Mouse (Mus musculus) C2C12 (cell line): ENCODE measurements around the gene Dusp21. TPM values are rescaled to one million over a fixed set of nuclear protein-coding genes. Genes with fewer than 3 reads are reported as not detected.

ENCODE experiments used
- H3K27me3 ChIP-seq: one replicate; pipeline ENCODE4 v1.6.1; 2011; ENCODE audit not compliant: control insufficient read depth, insufficient read depth, insufficient read length
- H3K36me3 ChIP-seq: one replicate; pipeline ENCODE4 v1.6.1; 2011; ENCODE audit not compliant: control insufficient read depth, insufficient read depth
- H3K4me3 ChIP-seq: one replicate; pipeline ENCODE4 v1.5.1; 2011; ENCODE audit warnings: mild to moderate bottlenecking, control low read depth; ENCODE audit not compliant: poor library complexity, insufficient read depth, severe bottlenecking
- H3K79me2 ChIP-seq: one replicate; pipeline ENCODE4 v1.6.1; 2011; ENCODE audit not compliant: control insufficient read depth, insufficient read depth
- H3K79me3 ChIP-seq: one replicate; pipeline ENCODE4 v1.6.1; 2011; ENCODE audit warnings: low read depth, control low read depth
- H3ac ChIP-seq: one replicate; pipeline ENCODE3; 2011; ENCODE audit warnings: low read depth; ENCODE audit not compliant: control insufficient read depth, insufficient read length
- CEBPB ChIP-seq: IDR thresholded peaks from one replicate; pipeline ENCODE4 v1.6.1; 2011; ENCODE audit warnings: low read depth, mild to moderate bottlenecking, control low read depth, moderate library complexity
- CTCF ChIP-seq: IDR thresholded peaks from one replicate; pipeline ENCODE4 v1.5.1; 2011; ENCODE audit not compliant: control insufficient read depth, insufficient read depth, insufficient read length
- FOSL1 ChIP-seq: IDR thresholded peaks from one replicate; pipeline ENCODE4 v1.8.0; 2011; ENCODE audit warnings: mild to moderate bottlenecking, low read length; ENCODE audit not compliant: poor library complexity, insufficient read depth, severe bottlenecking
- MAX ChIP-seq: IDR thresholded peaks from one replicate; pipeline ENCODE4 v1.6.1; 2011; ENCODE audit warnings: mild to moderate bottlenecking, control low read depth
- MYOD1 ChIP-seq: IDR thresholded peaks from one replicate; pipeline ENCODE4 v1.6.1; 2011; ENCODE audit warnings: low read depth; ENCODE audit not compliant: control insufficient read depth, insufficient read length
- MYOG ChIP-seq: IDR thresholded peaks from one replicate; pipeline ENCODE4 v1.6.1; 2011; ENCODE audit not compliant: control insufficient read depth, insufficient read length; ENCODE audit errors: extremely low read depth
- USF1 ChIP-seq: IDR thresholded peaks from one replicate; pipeline ENCODE4 v1.6.1; 2011; ENCODE audit warnings: low read depth, mild to moderate bottlenecking, control low read depth, moderate library complexity
- polyA plus RNA-seq: library from polyadenylated mRNA; unstranded; fragments of >200 nt; fragmentation: generic; extraction: Trizol; gene quantifications from one replicate; pipeline ENCODE4 v1.2.1, GENCODE M21; 2012; ENCODE audit warnings: missing spikeins

Dusp21 gene
- polyA plus RNA-seq, 1 experiment: not detected

DNA sequence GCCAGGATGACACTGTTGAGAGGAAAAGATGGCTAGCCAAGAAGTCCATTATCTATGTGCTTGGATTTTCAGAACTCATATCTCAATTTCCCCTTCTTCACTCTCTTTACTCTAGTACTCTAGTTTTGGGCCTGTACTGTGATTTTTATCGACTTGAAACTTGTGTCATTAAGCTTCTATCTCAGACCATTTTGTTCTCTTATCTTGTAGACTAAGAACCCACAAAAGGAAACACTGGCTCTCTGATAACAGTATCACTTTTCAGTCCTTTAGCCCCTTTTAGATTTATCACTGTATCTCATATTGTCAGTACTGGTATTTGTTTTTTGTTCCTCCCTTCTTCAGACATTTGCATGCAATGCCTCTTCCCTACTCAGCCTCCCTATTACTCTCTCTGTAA, 33.8 kb downstream of the Dusp21 start:
- H3K79me2 ChIP-seq: peaks cover 99% of the 10 kb centered on the region
- H3K79me3 ChIP-seq: peaks cover 86% of the 10 kb centered on the region
- H3K36me3 ChIP-seq: no peaks in the 10 kb centered on the region
- H3K4me3 ChIP-seq: no peak overlapping the region
- no peak overlapping the region for H3ac ChIP-seq
- H3K27me3 ChIP-seq: no peaks in the 10 kb centered on the region
- TF ChIP-seq MYOG: no peak
- TF ChIP-seq USF1: no peak
- no peak for TF ChIP-seq FOSL1
- no peak for TF ChIP-seq CTCF
- no peak for TF ChIP-seq MAX
- no peak for TF ChIP-seq MYOD1
- TF ChIP-seq CEBPB: no peak

GRCm38 (mm10) chrX:18187203-18187602, 41.5 kb downstream of the Dusp21 start:
- TF ChIP-seq CTCF (no peak), MYOD1 (no peak), USF1 (no peak), MAX (no peak), CEBPB (no peak), MYOG (no peak), FOSL1 (no peak)
- no peaks in the 10 kb centered on the region for H3K36me3 ChIP-seq
- H3ac ChIP-seq: no peak overlapping the region
- no peak overlapping the region for H3K4me3 ChIP-seq
- H3K79me3 ChIP-seq: peaks cover 64% of the 10 kb centered on the region
- peaks cover 99% of the 10 kb centered on the region for H3K79me2 ChIP-seq
- H3K27me3 ChIP-seq: no peaks in the 10 kb centered on the region

DNA sequence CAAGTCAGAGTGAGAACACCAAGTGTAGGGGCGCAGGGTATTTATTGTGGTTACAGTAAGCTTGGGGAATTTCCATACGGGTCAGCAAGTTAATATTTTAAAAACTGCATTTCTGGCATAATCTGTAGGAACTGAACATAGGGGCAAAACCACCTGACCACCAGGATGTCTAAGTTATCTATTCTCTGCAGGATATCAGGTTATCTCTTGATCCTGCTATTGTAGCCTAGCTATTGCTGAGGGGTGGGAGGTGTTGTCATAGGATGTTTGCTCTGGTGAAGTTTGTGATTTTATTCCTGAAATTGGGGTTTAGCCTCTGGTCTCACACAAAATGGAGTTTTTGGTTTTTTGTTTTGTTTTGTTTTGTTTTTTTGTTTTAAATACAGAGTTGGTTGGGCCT, 42.6 kb downstream of the Dusp21 start:
- no peak for TF ChIP-seq FOSL1
- no peak for TF ChIP-seq CTCF
- TF ChIP-seq USF1: no peak
- TF ChIP-seq CEBPB: no peak
- TF ChIP-seq MYOG: no peak
- TF ChIP-seq MYOD1: no peak
- TF ChIP-seq MAX: no peak
- no peaks in the 10 kb centered on the region for H3K27me3 ChIP-seq
- H3K4me3 ChIP-seq: no peak overlapping the region
- H3K79me3 ChIP-seq: peaks cover 61% of the 10 kb centered on the region
- H3K36me3 ChIP-seq: no peaks in the 10 kb centered on the region
- peaks cover 100% of the 10 kb centered on the region for H3K79me2 ChIP-seq
- no peak overlapping the region for H3ac ChIP-seq

Other genes with a start within 250 kb of the Dusp21 start
- 3.4 TPM for gene Kdm6a, start 16.7 kb downstream of the Dusp21 start, polyA plus RNA-seq